Mouse (Mus musculus): ENCODE results near the gene Zfp652. TPM values are rescaled to one million over a fixed set of nuclear protein-coding genes. Genes with fewer than 3 reads are reported as not detected.
A peak's percentile ranks its signal among the peaks of the same experiment; 100 is the strongest.
"Not testable (repeated sequence)": the region's sequence is repeated elsewhere in the genome, so short reads cannot be mapped to it uniquely, and the experiment has no call there.

The Zfp652 gene
- polyA plus RNA-seq, 1 experiment from 2014 or later = 13.6 TPM

GRCm38 (mm10) chr11:95876296-95876695 is 163.8 kb downstream of the Zfp652 start:
- H3K27ac ChIP-seq (ENCODE audit: low read depth) = no peak overlapping the region

GRCm38 (mm10) chr11:95879861-95880260 is 167.4 kb downstream of the Zfp652 start:
- WGBS = 65% methylated on average over 2 of the region's 2 CpGs
- H3K4me2 ChIP-seq; H3K27ac ChIP-seq (ENCODE audit: low read depth); H3K9ac ChIP-seq; DNase-seq; ATAC-seq (ENCODE audit: insufficient read depth); H3K27me3 ChIP-seq (ENCODE audit: insufficient read depth, low read length); H3K9me3 ChIP-seq (ENCODE audit: low read depth, low read length); H3K4me1 ChIP-seq (ENCODE audit: insufficient read depth); H3K4me3 ChIP-seq (ENCODE audit: low read depth, low read length); H3K36me3 ChIP-seq (ENCODE audit: insufficient read depth): not testable (repeated sequence)

More at GRCm38 (mm10) chr11:95876296-95876695, 163.8 kb downstream of the Zfp652 start:
- DNase-seq (peak; percentile 74), ATAC-seq (ENCODE audit: insufficient read depth) (no peak)
- Histone ChIP-seq H3K36me3 (ENCODE audit: insufficient read depth) (no peaks in the 10 kb centered on the region), H3K9me3 (ENCODE audit: low read depth, low read length) (no peaks in the 10 kb centered on the region), H3K4me2 (no peak overlapping the region), H3K27me3 (ENCODE audit: insufficient read depth, low read length) (no peaks in the 10 kb centered on the region), H3K4me3 (ENCODE audit: low read depth, low read length) (no peak overlapping the region), H3K4me1 (ENCODE audit: insufficient read depth) (no peaks in the 10 kb centered on the region), H3K9ac (no peak overlapping the region)
- 16% methylated on average over 7 of the region's 7 CpGs for WGBS
- peak; percentile 94 for TF ChIP-seq CTCF (IDR thresholded peaks at IDR 0.05; ENCODE audit: low read depth)

Other genes with a start within 250 kb of the Zfp652 start
- 0.18 and 0.28 TPM in 2 replicates for gene Nxph3, start 198.1 kb upstream of the Zfp652 start, polyA plus RNA-seq (2014; fragmentation: Nextera tagmentation; extraction: Ambion mirVana)
- gene Ngfr, start 124.9 kb upstream of the Zfp652 start, polyA plus RNA-seq (2014; fragmentation: Nextera tagmentation; extraction: Ambion mirVana) = 5.0 and 5.9 TPM in 2 replicates
- gene Phb, start 45.7 kb upstream of the Zfp652 start, polyA plus RNA-seq (2014; fragmentation: Nextera tagmentation; extraction: Ambion mirVana) = 220 and 252 TPM in 2 replicates
- gene B130006D01Rik, start 10.9 kb downstream of the Zfp652 start, polyA plus RNA-seq (2014; fragmentation: Nextera tagmentation; extraction: Ambion mirVana) = 2.1 and 2.3 TPM in 2 replicates
- 0.37 TPM in 1 of 2 replicates, not detected in the other for gene Phospho1, start 111.8 kb downstream of the Zfp652 start, polyA plus RNA-seq (2014; fragmentation: Nextera tagmentation; extraction: Ambion mirVana)
- gene Gngt2, start 124.5 kb downstream of the Zfp652 start, polyA plus RNA-seq (2014; fragmentation: Nextera tagmentation; extraction: Ambion mirVana) = 13.4 and 14.8 TPM in 2 replicates
- gene Abi3, start 129.8 kb downstream of the Zfp652 start, polyA plus RNA-seq (2014; fragmentation: Nextera tagmentation; extraction: Ambion mirVana) = 7.2 TPM in 2 replicates
- gene B4galnt2, start 202.2 kb downstream of the Zfp652 start, polyA plus RNA-seq (2014; fragmentation: Nextera tagmentation; extraction: Ambion mirVana) = 0.11 and 0.18 TPM in 2 replicates

Data from lung, embryonic 14.5 days (tissue).